Mouse (Mus musculus) kidney, adult 9 months (tissue): ENCODE measurements around the gene Terb1.

Source experiments
- DNase-seq: peaks from one replicate; pipeline ENCODE4 v3.0.0; 2022

Terb1 gene

DNA sequence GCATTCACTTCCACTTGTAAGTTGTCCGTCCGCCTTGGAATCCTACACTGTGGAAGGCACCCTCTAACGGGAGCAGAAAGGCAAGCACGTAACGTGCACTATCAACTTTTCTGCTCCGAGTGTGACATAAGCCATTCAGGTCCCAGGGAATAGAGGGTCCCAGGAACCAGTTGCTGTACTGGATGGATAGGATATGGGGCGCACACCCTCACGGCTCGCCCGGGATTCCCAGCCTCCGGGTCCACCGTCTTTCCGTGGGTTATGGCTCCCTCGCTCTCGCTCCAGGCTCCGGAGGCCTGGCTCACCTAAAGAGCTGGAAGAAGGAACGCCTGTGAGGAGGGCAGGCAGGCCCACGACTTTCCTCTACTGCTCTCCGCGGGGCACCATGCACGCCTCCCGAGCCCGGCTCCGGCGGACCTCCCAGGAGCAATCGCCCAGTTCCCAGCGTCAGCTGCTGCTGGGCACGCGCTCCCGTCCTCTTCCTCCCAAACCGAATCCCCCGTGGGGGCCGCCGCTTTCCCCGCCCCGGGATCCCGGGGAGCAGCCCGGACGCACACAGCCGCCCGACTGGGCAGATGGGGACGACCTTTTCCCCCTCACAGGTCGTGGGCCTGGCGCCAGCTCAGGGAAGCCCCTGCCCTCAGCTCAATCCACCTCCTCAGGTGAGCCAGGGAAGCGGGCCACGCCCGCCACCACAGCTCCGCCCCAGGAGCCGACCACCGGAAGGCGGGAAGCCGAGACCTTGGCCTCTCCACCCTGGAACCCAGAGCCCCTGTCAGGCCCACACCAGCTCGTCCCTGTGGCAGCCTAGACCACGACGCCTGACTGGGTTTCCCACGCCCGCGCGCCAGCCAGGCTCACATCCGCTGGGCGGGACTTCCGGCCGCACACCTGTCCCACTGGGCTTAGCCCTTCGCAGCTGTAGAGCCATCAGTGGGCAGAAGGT is at the start of gene Terb1:
Gene Terb1 (minus strand): TSS at position 850 of the 946 bp plus-strand sequence.
- DNase-seq, result peak; percentile 49

DNA sequence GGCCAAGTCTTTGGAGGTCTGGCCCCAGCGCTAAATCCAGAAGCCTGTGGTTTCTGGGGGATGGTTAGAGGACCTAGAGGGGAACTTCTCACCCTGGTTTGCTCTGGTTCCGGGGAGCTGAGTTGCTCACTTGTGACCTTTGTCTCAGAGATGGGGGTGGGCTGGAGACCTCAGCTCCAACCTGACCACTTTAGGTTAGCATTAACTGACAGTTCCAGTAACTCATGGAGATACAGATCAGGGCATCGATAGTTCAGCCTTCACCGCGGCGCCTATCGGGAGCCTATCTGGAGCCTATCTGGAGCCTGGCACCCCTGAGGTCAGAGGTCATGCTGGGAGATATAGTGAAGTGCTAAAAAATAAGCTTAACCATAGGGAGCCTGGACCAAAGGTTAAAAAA is 47.5 kb upstream of the Terb1 start:
- DNase-seq, result no peak

GRCm38 (mm10) chr8:104555191-104555590 is 45.5 kb upstream of the Terb1 start:
- no peak for DNase-seq

DNA sequence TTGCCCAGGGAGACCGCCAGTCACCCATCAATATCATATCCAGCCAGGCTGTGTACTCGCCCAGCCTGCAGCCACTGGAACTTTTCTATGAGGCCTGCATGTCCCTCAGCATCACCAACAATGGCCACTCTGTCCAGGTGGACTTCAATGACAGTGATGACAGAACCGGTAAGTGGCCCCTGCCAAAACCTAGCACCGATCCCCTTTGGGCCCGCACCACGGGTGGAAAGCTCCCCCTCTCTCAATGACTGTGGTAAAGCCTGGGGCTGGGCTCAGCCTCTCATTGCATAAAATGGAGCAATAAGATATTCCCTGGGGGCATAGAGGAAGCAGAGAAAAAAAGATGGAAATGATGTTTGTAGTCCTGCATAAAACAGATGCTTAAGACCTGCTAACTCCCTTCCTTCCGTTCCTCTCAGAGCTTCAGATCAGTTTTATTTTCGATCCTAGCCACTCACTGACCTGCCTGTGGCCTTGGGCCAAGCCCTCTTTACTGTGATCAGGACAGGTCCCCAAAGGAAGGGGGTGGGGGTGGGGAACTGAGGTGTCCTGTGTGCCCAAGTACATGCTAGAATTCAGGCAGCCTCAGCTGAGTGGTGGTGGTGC is 33.8 kb upstream of the Terb1 start:
- peak; percentile 29 for DNase-seq

- no peak for DNase-seq
Measured at GRCm38 (mm10) chr8:104542160-104542559, 32.5 kb upstream of the Terb1 start.

GRCm38 (mm10) chr8:104541515-104541880 is 31.8 kb upstream of the Terb1 start:
- no peak for DNase-seq

GRCm38 (mm10) chr8:104540710-104541514 is 31.2 kb upstream of the Terb1 start:
- DNase-seq, result peak; percentile 32

DNA sequence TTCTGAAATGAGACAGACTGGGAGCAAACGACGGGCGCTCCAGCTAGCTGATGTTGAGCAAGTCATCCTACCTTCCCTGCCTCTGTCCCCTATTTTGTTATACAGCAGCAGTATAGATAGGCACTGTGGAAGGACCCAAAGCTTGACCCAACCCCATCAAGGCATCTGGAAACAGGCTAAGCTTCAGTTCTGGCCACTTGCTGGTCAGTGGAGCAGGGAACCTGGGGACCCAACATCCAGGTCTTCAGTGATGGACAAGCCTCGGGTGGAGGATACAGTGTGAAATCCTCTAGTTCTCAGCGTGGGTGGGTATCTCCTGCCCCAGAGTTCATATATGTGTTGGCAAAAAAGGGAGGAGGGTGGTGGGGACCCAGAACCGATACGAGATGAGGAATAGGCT is 30.5 kb upstream of the Terb1 start:
- DNase-seq, result no peak

DNA sequence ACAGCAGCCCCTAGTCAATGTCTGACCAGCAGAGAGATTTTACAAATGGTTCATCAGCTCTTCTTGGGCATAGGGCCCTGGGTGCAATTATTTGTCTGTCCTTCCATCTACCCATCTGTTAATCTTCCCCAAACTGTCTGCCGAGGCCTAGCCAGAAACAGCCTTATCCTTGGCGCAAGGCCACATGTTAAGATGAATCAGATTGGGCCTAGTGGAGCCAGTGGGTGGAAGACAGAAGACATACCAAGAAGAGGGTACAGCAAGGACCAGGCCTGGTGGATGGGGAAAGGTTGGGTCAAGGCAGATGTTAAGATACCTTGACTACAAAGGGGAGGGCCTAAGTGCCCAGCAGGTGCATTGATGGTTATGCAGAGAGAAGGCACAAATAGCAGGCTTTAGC is 29.9 kb upstream of the Terb1 start:
- no peak for DNase-seq

- DNase-seq, result no peak
Measured at GRCm38 (mm10) chr8:104538896-104539295, 29.2 kb upstream of the Terb1 start.

DNA sequence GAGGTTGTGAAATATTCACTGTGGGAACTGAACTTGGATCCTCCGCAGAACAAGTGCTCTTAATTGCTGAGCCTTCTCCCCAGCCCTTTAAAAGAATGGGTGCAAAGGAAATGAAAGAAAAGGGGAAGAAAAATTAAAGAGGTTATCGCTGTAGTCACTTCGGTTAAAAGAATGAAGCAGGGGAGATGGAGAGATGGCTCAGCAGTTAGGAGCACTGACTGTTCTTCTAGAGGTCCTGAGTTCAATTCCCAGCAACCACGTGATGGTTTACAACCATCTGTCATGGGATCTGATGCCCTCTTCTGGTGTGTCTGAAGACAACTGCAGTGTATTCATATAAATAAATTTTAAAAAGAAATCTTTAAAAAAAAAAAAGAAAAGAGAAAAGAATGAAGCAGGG is 26.3 kb upstream of the Terb1 start:
- DNase-seq, result no peak

DNA sequence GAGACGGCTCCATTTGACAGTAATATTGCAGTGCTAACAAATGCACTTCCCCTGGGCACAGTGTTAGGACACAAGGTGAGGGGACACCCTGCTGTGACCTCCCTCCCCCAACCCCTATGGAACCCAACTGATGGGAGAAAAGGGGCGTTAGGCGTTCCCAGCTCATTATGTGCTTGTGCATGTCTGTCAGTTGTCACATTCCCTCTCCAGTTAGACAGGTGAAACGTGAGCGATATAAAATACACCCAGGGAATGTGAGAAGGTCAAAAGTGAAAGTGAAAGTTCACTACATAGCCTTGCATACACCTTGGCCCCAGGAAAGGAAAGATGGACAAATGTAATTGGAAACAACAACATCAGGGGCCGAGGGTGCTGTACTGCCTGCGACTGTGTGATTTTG is 25.7 kb upstream of the Terb1 start:
- no peak for DNase-seq

GRCm38 (mm10) chr8:104534779-104535141 is 25.1 kb upstream of the Terb1 start:
- DNase-seq, result no peak

DNA sequence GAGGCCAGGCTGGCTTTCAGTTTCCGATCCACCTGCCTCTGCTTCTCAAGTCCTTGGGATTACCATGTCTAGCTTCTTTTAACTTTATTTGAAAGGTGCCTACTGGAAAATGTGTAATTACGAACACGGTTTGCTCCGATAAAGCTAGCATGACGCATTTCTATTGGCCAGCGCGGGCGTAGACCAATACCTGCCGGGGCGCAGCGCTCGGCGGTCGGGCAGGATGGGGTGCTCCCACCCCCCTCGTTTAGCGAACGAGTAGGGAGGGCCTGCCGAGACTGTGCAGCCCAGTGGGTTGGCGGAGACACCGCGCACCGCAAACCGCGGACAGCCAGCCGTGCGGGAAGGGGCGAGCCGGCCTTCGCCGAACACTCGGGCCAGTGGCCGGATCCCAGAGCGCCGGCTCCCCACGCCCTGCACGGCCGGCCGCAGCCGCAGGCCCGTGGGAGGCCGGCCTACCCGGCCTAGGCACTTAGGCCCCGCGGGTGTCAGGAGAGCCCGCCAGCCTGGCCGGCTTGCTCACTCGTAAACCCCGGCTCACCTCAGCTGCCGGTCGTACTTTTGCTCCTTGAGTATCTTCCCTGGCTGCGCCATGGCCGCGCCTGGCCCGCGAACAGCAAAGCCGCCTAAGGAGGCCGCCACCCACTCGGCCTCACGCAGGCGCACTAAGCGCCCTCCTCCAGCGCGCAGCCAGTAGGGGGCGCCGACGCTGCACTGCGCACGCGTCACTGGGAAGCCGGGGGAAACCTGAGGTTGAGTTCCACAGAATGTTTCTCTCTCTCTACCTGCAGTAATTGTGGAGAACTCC is 24.5 kb upstream of the Terb1 start, which contains the start of the genes Nae1 and Car7:
Gene Nae1 (minus strand): TSS at position 667 of the 808 bp plus-strand sequence.
Gene Car7 (plus strand): TSS at position 719 of the 808 bp plus-strand sequence.
- peak; percentile 96 for DNase-seq

DNA sequence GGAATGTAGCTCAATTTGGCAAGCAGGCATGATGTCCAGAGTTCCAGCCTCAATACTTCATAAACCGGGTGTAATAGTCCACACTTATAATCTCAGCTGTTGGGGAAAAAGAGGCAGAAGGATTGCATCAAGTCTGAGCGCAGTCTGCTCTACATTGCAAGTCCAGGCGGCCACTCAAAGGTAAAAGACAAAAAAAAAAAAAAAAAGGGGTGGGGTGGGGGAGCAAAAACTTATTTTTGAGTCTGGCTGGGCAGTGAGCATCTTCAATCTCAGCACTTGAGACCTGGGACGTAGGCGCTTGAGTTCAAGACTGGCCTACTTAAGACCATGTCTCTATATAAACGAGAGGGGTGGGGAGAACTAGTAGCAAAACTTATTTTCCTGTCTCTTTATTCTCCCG is 23.8 kb upstream of the Terb1 start:
- no peak for DNase-seq

- DNase-seq, result no peak
Measured at GRCm38 (mm10) chr8:104529671-104530070, 20.0 kb upstream of the Terb1 start.

DNA sequence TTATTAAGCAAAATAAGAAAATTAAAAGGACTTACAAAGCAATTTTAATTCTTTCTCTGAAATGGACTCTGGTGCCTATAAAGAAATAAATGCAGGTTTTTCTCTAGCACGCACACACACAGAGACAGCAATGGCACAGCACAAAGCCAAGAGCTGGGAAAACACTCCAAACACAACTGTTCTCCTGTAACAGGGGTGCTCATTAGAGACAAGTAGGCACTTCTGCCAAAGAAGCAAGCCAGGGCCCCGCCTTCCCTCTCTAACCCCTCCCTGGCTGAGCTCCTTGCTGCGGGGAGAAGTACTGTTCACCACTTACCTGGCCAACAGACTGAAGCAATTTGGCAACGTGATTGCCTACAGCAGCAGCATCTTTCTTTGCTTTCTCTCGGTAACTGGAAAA is 8.2 kb upstream of the Terb1 start:
- no peak for DNase-seq

- DNase-seq, result no peak
Measured at GRCm38 (mm10) chr8:104510134-104510533, 424 bp upstream of the Terb1 start.

- no peak for DNase-seq
Measured at GRCm38 (mm10) chr8:104479091-104479490, 30.6 kb downstream of the Terb1 start.

DNA sequence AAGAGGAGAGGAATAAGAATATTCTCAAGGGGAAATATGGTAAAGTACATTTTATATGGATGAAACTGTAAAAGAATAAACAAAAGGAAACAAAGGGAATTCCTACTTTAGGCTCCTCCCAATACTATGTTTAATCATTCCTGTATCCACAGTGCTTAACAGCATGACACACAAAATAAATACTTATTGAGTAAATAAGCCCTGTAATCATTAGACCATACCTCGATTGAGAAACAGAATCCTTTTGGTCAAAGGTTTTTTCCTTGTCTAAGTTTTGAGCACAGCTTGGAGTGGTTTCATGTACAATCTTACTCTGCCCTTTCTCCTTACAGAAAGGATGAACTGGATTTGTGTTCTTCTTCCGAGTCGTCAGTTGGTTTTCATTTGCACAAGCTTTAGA is 37.2 kb downstream of the Terb1 start:
- DNase-seq, result no peak

GRCm38 (mm10) chr8:104467463-104467862 is 42.2 kb downstream of the Terb1 start:
- DNase-seq, result no peak

DNA sequence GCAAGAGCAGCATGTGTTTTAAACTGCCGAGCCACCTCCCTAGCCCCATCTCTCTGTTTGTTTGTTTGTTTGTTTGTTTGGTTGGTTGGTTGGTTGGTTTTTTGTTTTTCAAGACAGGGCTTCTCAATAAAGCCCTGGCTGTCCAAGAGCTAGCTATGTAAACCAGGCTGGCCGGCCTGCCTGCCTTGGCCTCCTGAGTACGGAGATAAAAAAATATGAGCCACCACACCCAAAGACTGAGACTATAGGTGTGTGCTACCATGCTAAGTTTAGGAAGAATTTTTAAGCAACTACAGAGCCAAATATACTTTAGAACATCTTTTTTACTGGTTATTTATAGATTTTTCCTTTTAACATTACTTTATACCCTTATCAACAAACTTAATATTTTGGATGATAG is 57.5 kb downstream of the Terb1 start:
- DNase-seq, result no peak

DNA sequence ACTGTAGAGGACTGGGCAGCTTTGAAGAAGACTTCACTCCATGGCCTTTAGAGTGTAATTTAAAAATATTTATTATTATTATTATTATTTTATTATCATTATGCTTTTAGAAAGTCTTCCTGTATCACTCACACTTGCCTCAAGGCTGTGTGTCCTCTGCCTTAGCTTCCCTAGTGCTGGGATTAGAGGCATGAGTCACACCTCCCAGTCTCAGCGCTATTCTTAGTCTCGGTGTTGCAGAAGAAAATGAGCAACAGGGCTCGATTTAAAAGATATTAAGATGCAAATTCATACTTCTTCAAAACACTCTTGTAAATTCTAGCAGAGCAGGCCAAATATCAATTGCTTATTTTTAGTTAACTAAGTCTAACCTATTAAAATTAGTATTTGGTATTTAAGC is 60.9 kb downstream of the Terb1 start:
- no peak for DNase-seq
